Mouse (Mus musculus): ENCODE data around the gene Fam178b. TPM values are rescaled to one million over a fixed set of nuclear protein-coding genes. Genes with fewer than 3 reads are reported as not detected.
"Not testable (repeated sequence)": the region's sequence is repeated elsewhere in the genome, so short reads cannot be mapped to it uniquely, and the experiment has no call there.

Fam178b gene
- polyA plus RNA-seq, 1 experiment from 2014 or later = 1.3 TPM

- no peaks in the 10 kb centered on the region for H3K27me3 ChIP-seq (ENCODE audit: control insufficient read depth, insufficient read depth, low read length)
- no peak overlapping the region for H3K27ac ChIP-seq (ENCODE audit: low read depth, low read length)
- peaks cover 34% of the 10 kb centered on the region for H3K36me3 ChIP-seq (ENCODE audit: control insufficient read depth, insufficient read depth, low read length)
- peaks cover 25% of the 10 kb centered on the region for H3K4me1 ChIP-seq (ENCODE audit: control insufficient read depth, insufficient read depth, low read length)
- no peak for ATAC-seq (ENCODE audit: low FRiP score, low TSS enrichment)
- H3K4me2 ChIP-seq (replicated peaks; ENCODE audit: low read depth, low read length) = no peak overlapping the region
- H3K9me3 ChIP-seq (ENCODE audit: control insufficient read depth, low read length) = no peaks in the 10 kb centered on the region
- 75% methylated on average over 2 of the region's 2 CpGs for WGBS
- no peak overlapping the region for H3K9ac ChIP-seq (ENCODE audit: low read depth, low read length)
- H3K4me3 ChIP-seq (ENCODE audit: low read length) = no peak overlapping the region
Observed at GRCm38 (mm10) chr1:36545382-36545781, 137.6 kb downstream of the Fam178b start.

GRCm38 (mm10) chr1:36542925-36543324, 140.1 kb downstream of the Fam178b start:
- Histone ChIP-seq H3K27ac (ENCODE audit: low read depth, low read length) (no peak overlapping the region), H3K9ac (ENCODE audit: low read depth, low read length) (no peak overlapping the region), H3K4me3 (ENCODE audit: low read length) (no peak overlapping the region), H3K27me3 (ENCODE audit: control insufficient read depth, insufficient read depth, low read length) (no peaks in the 10 kb centered on the region), H3K4me1 (ENCODE audit: control insufficient read depth, insufficient read depth, low read length) (peaks cover 9% of the 10 kb centered on the region), H3K4me2 (replicated peaks; ENCODE audit: low read depth, low read length) (no peak overlapping the region), H3K9me3 (ENCODE audit: control insufficient read depth, low read length) (no peaks in the 10 kb centered on the region), H3K36me3 (ENCODE audit: control insufficient read depth, insufficient read depth, low read length) (peaks cover 34% of the 10 kb centered on the region)
- no peak for ATAC-seq (ENCODE audit: low FRiP score, low TSS enrichment)
- 91% methylated on average over 9 of the region's 9 CpGs for WGBS

GRCm38 (mm10) chr1:36541844-36542243, 141.1 kb downstream of the Fam178b start:
- WGBS = 97% methylated on average over 16 of the region's 16 CpGs
- ATAC-seq (ENCODE audit: low FRiP score, low TSS enrichment) = no peak
- peaks cover 38% of the 10 kb centered on the region for H3K36me3 ChIP-seq (ENCODE audit: control insufficient read depth, insufficient read depth, low read length)

GRCm38 (mm10) chr1:36540807-36541206, 142.2 kb downstream of the Fam178b start:
- Histone ChIP-seq H3K9me3 (ENCODE audit: control insufficient read depth, low read length) (no peaks in the 10 kb centered on the region), H3K4me1 (ENCODE audit: control insufficient read depth, insufficient read depth, low read length) (0 out of 2 replicates have a peak, but pooled peaks cover 3% of the 10 kb centered on the region), H3K9ac (ENCODE audit: low read depth, low read length) (no peak overlapping the region), H3K36me3 (ENCODE audit: control insufficient read depth, insufficient read depth, low read length) (peaks cover 38% of the 10 kb centered on the region), H3K4me2 (replicated peaks; ENCODE audit: low read depth, low read length) (no peak overlapping the region), H3K4me3 (ENCODE audit: low read length) (no peak overlapping the region), H3K27me3 (ENCODE audit: control insufficient read depth, insufficient read depth, low read length) (no peaks in the 10 kb centered on the region), H3K27ac (ENCODE audit: low read depth, low read length) (no peak overlapping the region)
- no peak for ATAC-seq (ENCODE audit: low FRiP score, low TSS enrichment)
- 94% methylated on average over 12 of the region's 12 CpGs for WGBS

More at GRCm38 (mm10) chr1:36541844-36542243, 141.1 kb downstream of the Fam178b start:
- Histone ChIP-seq H3K4me3 (ENCODE audit: low read length) (no peak overlapping the region), H3K9me3 (ENCODE audit: control insufficient read depth, low read length) (no peaks in the 10 kb centered on the region), H3K9ac (ENCODE audit: low read depth, low read length) (no peak overlapping the region), H3K27ac (ENCODE audit: low read depth, low read length) (no peak overlapping the region), H3K4me2 (replicated peaks; ENCODE audit: low read depth, low read length) (no peak overlapping the region), H3K27me3 (ENCODE audit: control insufficient read depth, insufficient read depth, low read length) (no peaks in the 10 kb centered on the region), H3K4me1 (ENCODE audit: control insufficient read depth, insufficient read depth, low read length) (0 out of 2 replicates have a peak, but pooled peaks cover 3% of the 10 kb centered on the region)

GRCm38 (mm10) chr1:36540132-36540531, 142.9 kb downstream of the Fam178b start:
- Histone ChIP-seq H3K9me3 (ENCODE audit: control insufficient read depth, low read length) (no peaks in the 10 kb centered on the region), H3K36me3 (ENCODE audit: control insufficient read depth, insufficient read depth, low read length) (peaks cover 38% of the 10 kb centered on the region), H3K4me2 (replicated peaks; ENCODE audit: low read depth, low read length) (no peak overlapping the region), H3K4me3 (ENCODE audit: low read length) (no peak overlapping the region), H3K9ac (ENCODE audit: low read depth, low read length) (no peak overlapping the region), H3K27me3 (ENCODE audit: control insufficient read depth, insufficient read depth, low read length) (no peaks in the 10 kb centered on the region), H3K27ac (ENCODE audit: low read depth, low read length) (no peak overlapping the region), H3K4me1 (ENCODE audit: control insufficient read depth, insufficient read depth, low read length) (no peaks in the 10 kb centered on the region)
- no peak for ATAC-seq (ENCODE audit: low FRiP score, low TSS enrichment)
- 91% methylated on average over 11 of the region's 11 CpGs for WGBS

- WGBS = 41% methylated on average over 9 of the region's 9 CpGs
- H3K9me3 ChIP-seq (ENCODE audit: control insufficient read depth, low read length) = no peaks in the 10 kb centered on the region
- H3K4me3 ChIP-seq (ENCODE audit: low read length) = no peak within 1 kb of the TSS
- H3K9ac ChIP-seq (ENCODE audit: low read depth, low read length) = no peak within 1 kb of the TSS
- H3K27me3 ChIP-seq (ENCODE audit: control insufficient read depth, insufficient read depth, low read length) = no peaks in the 10 kb centered on the region
- H3K36me3 ChIP-seq (ENCODE audit: control insufficient read depth, insufficient read depth, low read length) = peaks cover 38% of the 10 kb centered on the region
- no peak; the same call in 1 of the 2 replicates for ATAC-seq (ENCODE audit: low FRiP score, low TSS enrichment)
- no peak within 1 kb of the TSS for H3K4me2 ChIP-seq (replicated peaks; ENCODE audit: low read depth, low read length)
- no peaks in the 10 kb centered on the region for H3K4me1 ChIP-seq (ENCODE audit: control insufficient read depth, insufficient read depth, low read length)
- no peak within 1 kb of the TSS for H3K27ac ChIP-seq (ENCODE audit: low read depth, low read length)
Observed at GRCm38 (mm10) chr1:36539186-36539585, 143.8 kb downstream of the Fam178b start, which contains the start of gene Gm42417. TSS of gene Gm42417 (minus strand) at chr1:36539429.

- H3K4me3 ChIP-seq (ENCODE audit: low read length) = no peak overlapping the region
- no peak overlapping the region for H3K4me2 ChIP-seq (replicated peaks; ENCODE audit: low read depth, low read length)
- H3K4me1 ChIP-seq (ENCODE audit: control insufficient read depth, insufficient read depth, low read length) = no peaks in the 10 kb centered on the region
- peaks cover 38% of the 10 kb centered on the region for H3K36me3 ChIP-seq (ENCODE audit: control insufficient read depth, insufficient read depth, low read length)
- no peaks in the 10 kb centered on the region for H3K9me3 ChIP-seq (ENCODE audit: control insufficient read depth, low read length)
- no peak overlapping the region for H3K27ac ChIP-seq (ENCODE audit: low read depth, low read length)
- H3K27me3 ChIP-seq (ENCODE audit: control insufficient read depth, insufficient read depth, low read length) = no peaks in the 10 kb centered on the region
- H3K9ac ChIP-seq (ENCODE audit: low read depth, low read length) = no peak overlapping the region
- WGBS = 83% methylated on average over 4 of the region's 4 CpGs
- ATAC-seq (ENCODE audit: low FRiP score, low TSS enrichment) = no peak
Observed at GRCm38 (mm10) chr1:36538727-36539126, 144.3 kb downstream of the Fam178b start.

- H3K27me3 ChIP-seq (ENCODE audit: control insufficient read depth, insufficient read depth, low read length); H3K9me3 ChIP-seq (ENCODE audit: control insufficient read depth, low read length); H3K27ac ChIP-seq (ENCODE audit: low read depth, low read length); ATAC-seq (ENCODE audit: low FRiP score, low TSS enrichment); H3K4me2 ChIP-seq (replicated peaks; ENCODE audit: low read depth, low read length); H3K4me3 ChIP-seq (ENCODE audit: low read length); H3K9ac ChIP-seq (ENCODE audit: low read depth, low read length); H3K4me1 ChIP-seq (ENCODE audit: control insufficient read depth, insufficient read depth, low read length): not testable (repeated sequence)
- WGBS = 93% methylated on average over 9 of the region's 9 CpGs
- H3K36me3 ChIP-seq (ENCODE audit: control insufficient read depth, insufficient read depth, low read length) = peaks cover 39% of the 10 kb centered on the region
Observed at GRCm38 (mm10) chr1:36536783-36537182, 146.2 kb downstream of the Fam178b start, which contains the start of gene Ankrd23. TSS of gene Ankrd23 (minus strand) at chr1:36536883.

- no peaks in the 10 kb centered on the region for H3K4me1 ChIP-seq (ENCODE audit: control insufficient read depth, insufficient read depth, low read length)
- H3K4me3 ChIP-seq (ENCODE audit: low read length) = no peak overlapping the region
- H3K9ac ChIP-seq (ENCODE audit: low read depth, low read length) = no peak overlapping the region
- H3K36me3 ChIP-seq (ENCODE audit: control insufficient read depth, insufficient read depth, low read length) = peaks cover 39% of the 10 kb centered on the region
- no peak overlapping the region for H3K27ac ChIP-seq (ENCODE audit: low read depth, low read length)
- ATAC-seq (ENCODE audit: low FRiP score, low TSS enrichment) = no peak
- H3K27me3 ChIP-seq (ENCODE audit: control insufficient read depth, insufficient read depth, low read length) = no peaks in the 10 kb centered on the region
- no peak overlapping the region for H3K4me2 ChIP-seq (replicated peaks; ENCODE audit: low read depth, low read length)
- no peaks in the 10 kb centered on the region for H3K9me3 ChIP-seq (ENCODE audit: control insufficient read depth, low read length)
- 71% methylated on average over 8 of the region's 8 CpGs for WGBS
Observed at GRCm38 (mm10) chr1:36536397-36536728, 146.6 kb downstream of the Fam178b start.

Measured in kidney, embryonic 14.5 days (tissue).